In genomic region chr5:139388195-139388570, GRCm38 (mm10) we compare ENCODE assay signal across 9 mouse cellular contexts. TPM values are rescaled to one million over a fixed set of nuclear protein-coding genes. Genes with fewer than 3 reads are reported as not detected.
DNase-seq lines count a peak whose midpoint lies in the region; ATAC-seq lines count a peak whose summit lies in the region.
"Had no signal": no experiment of that assay in that cellular context is flagged by ENCODE, and none has a peak within 500 bp of the region (broad histone marks: within the 10 kb centered on the region; RNA-seq: fewer than 3 reads in every experiment).

No protein-coding gene starts in this region.

- H3K4me1 ChIP-seq in midbrain, embryonic 12.5 days, result peaks cover 13% of the 10 kb centered on the region; the same call in 1 of the 2 replicates
- H3K4me1 ChIP-seq in midbrain, embryonic 14.5 days (ENCODE audit: control insufficient read depth, insufficient read depth, low read length), result no peaks in the 10 kb centered on the region
- 0 out of 2 replicates have a peak, but pooled peaks cover 3% of the 10 kb centered on the region for H3K4me1 ChIP-seq in hindbrain, embryonic 11.5 days (replicated peaks; ENCODE audit: control insufficient read depth, insufficient read depth, low read length)
- H3K4me1 ChIP-seq in liver, embryonic 13.5 days (replicated peaks), result peaks cover 98% of the 10 kb centered on the region

- no peak overlapping the region for H3K9ac ChIP-seq in midbrain, embryonic 12.5 days (replicated peaks)
- H3K9ac ChIP-seq in midbrain, embryonic 14.5 days (replicated peaks; ENCODE audit: low read length), result no peak overlapping the region
- no peak overlapping the region for H3K9ac ChIP-seq in hindbrain, embryonic 11.5 days (ENCODE audit: low read depth, low read length)
- H3K9ac ChIP-seq in liver, embryonic 13.5 days, result peak overlapping the region; percentile 97

- intact Hi-C loops in left cerebral cortex, postnatal 4 days (cut with DNase I), result no loop called here

- H3K27me3 ChIP-seq in midbrain, embryonic 12.5 days, result no peaks in the 10 kb centered on the region
- no peaks in the 10 kb centered on the region for H3K27me3 ChIP-seq in midbrain, embryonic 14.5 days (ENCODE audit: control insufficient read depth, insufficient read depth, low read length)
- H3K27me3 ChIP-seq in hindbrain, embryonic 11.5 days (ENCODE audit: control insufficient read depth, insufficient read depth, low read length), result no peaks in the 10 kb centered on the region; the same call in 1 of the 2 replicates
- no peaks in the 10 kb centered on the region for H3K27me3 ChIP-seq in liver, embryonic 13.5 days

- no peak overlapping the region for H3K4me2 ChIP-seq in midbrain, embryonic 12.5 days (replicated peaks)
- H3K4me2 ChIP-seq in midbrain, embryonic 14.5 days (ENCODE audit: low read length), result no peak overlapping the region
- H3K4me2 ChIP-seq in hindbrain, embryonic 11.5 days (replicated peaks; ENCODE audit: low read depth, low read length), result no peak overlapping the region
- peak overlapping the region; percentile 89 for H3K4me2 ChIP-seq in liver, embryonic 13.5 days

- H3K9me3 ChIP-seq in midbrain, embryonic 12.5 days, result no peaks in the 10 kb centered on the region
- H3K9me3 ChIP-seq in midbrain, embryonic 14.5 days (ENCODE audit: control insufficient read depth, low read length), result no peaks in the 10 kb centered on the region
- H3K9me3 ChIP-seq in hindbrain, embryonic 11.5 days (ENCODE audit: control insufficient read depth, low read length), result no peaks in the 10 kb centered on the region
- H3K9me3 ChIP-seq in liver, embryonic 13.5 days (replicated peaks), result no peaks in the 10 kb centered on the region

- ATAC-seq in midbrain, embryonic 12.5 days (ENCODE audit: low FRiP score, low read depth), result no peak
- ATAC-seq in midbrain, embryonic 14.5 days (ENCODE audit: low FRiP score, low TSS enrichment), result no peak
- no peak for ATAC-seq in hindbrain, embryonic 11.5 days (ENCODE audit: low FRiP score)
- ATAC-seq in liver, embryonic 13.5 days (ENCODE audit: low read depth), result no peak

- no peak overlapping the region for H3K4me3 ChIP-seq in midbrain, embryonic 12.5 days
- no peak overlapping the region for H3K4me3 ChIP-seq in midbrain, embryonic 14.5 days (replicated peaks; ENCODE audit: low read depth, low read length)
- H3K4me3 ChIP-seq in hindbrain, embryonic 11.5 days (ENCODE audit: low read depth, low read length), result no peak overlapping the region
- peak overlapping the region; percentile 76 for H3K4me3 ChIP-seq in liver, embryonic 13.5 days (replicated peaks)

- WGBS in midbrain, embryonic 12.5 days, result 86% methylated on average over 4 of the region's 4 CpGs
- 89% methylated on average over 4 of the region's 4 CpGs for WGBS in midbrain, embryonic 14.5 days
- WGBS in hindbrain, embryonic 11.5 days, result 87% methylated on average over 4 of the region's 4 CpGs
- WGBS in liver, embryonic 13.5 days (ENCODE audit: insufficient replicate concordance), result 50% methylated on average over 4 of the region's 4 CpGs

- DNase-seq in midbrain, embryonic 14.5 days, result no peak
- DNase-seq in hindbrain, embryonic 11.5 days (ENCODE audit: low spot score), result no peak
- no peak for DNase-seq in liver, embryonic 13.5 days
- DNase-seq in thymus, adult 18-20 months, result no peak
- no peak for DNase-seq in left cerebral cortex, postnatal 4 days
- DNase-seq in layer of hippocampus, adult 9-10 months (ENCODE audit: low spot score), result no peak
- no peak for DNase-seq in left cerebral cortex, adult 8-10 months (ENCODE audit: low spot score in 2 of 2)

- H3K36me3 ChIP-seq in midbrain, embryonic 12.5 days, result no peaks in the 10 kb centered on the region
- no peaks in the 10 kb centered on the region for H3K36me3 ChIP-seq in midbrain, embryonic 14.5 days (ENCODE audit: control insufficient read depth, insufficient read depth, low read length)
- H3K36me3 ChIP-seq in hindbrain, embryonic 11.5 days (ENCODE audit: control insufficient read depth, insufficient read depth, low read length), result no peaks in the 10 kb centered on the region
- H3K36me3 ChIP-seq in liver, embryonic 13.5 days, result peaks cover 62% of the 10 kb centered on the region

- H3K27ac ChIP-seq in midbrain, embryonic 12.5 days (replicated peaks), result 0 out of 2 replicates have a peak overlapping the region, but pooled peaks have one; percentile 4
- no peak overlapping the region for H3K27ac ChIP-seq in midbrain, embryonic 14.5 days (replicated peaks; ENCODE audit: low read depth, low read length)
- peak overlapping the region; percentile 17; the same call in 1 of the 2 replicates for H3K27ac ChIP-seq in hindbrain, embryonic 11.5 days (ENCODE audit: low read depth, low read length)
- H3K27ac ChIP-seq in liver, embryonic 13.5 days, result peak overlapping the region; percentile 100

RNA-seq across cellular contexts. Expression of gene Gpr146, which starts 10.7 kb away (rescaled TPM):
- 1.8 and 2.6 TPM in 2 replicates for polyA plus RNA-seq in midbrain, embryonic 12.5 days (2016; fragmentation: Nextera tagmentation; extraction: Ambion mirVana)
- polyA plus RNA-seq in midbrain, embryonic 14.5 days (2014; fragmentation: Nextera tagmentation; extraction: Ambion mirVana), result 1.2 and 1.8 TPM in 2 replicates
- polyA plus RNA-seq in hindbrain, embryonic 11.5 days (2014; fragmentation: Nextera tagmentation; extraction: Ambion mirVana), result 1.8 TPM in 2 replicates
- 18.8 and 20.2 TPM in 2 replicates for polyA plus RNA-seq in liver, embryonic 13.5 days (2015; fragmentation: Nextera tagmentation; extraction: Ambion mirVana)
- 1 to 10 TPM; 2.2 to 2.5 TPM for total RNA-seq in left cerebral cortex, postnatal 4 days (2021)
- total RNA-seq in left cerebral cortex, adult 8-10 months (2022), result 10 to 100 TPM; 15.9 to 17.1 (median 16.4) TPM

RNA-seq across cellular contexts. Expression of gene C130050O18Rik, which starts 16.9 kb away (rescaled TPM):
- 0.22 and 0.36 TPM in 2 replicates for polyA plus RNA-seq in midbrain, embryonic 12.5 days (2016; fragmentation: Nextera tagmentation; extraction: Ambion mirVana)
- polyA plus RNA-seq in midbrain, embryonic 14.5 days (2014; fragmentation: Nextera tagmentation; extraction: Ambion mirVana), result 0.29 and 0.58 TPM in 2 replicates
- polyA plus RNA-seq in hindbrain, embryonic 11.5 days (2014; fragmentation: Nextera tagmentation; extraction: Ambion mirVana), result 0.11 and 0.32 TPM in 2 replicates
- 0.89 and 1.1 TPM in 2 replicates for polyA plus RNA-seq in liver, embryonic 13.5 days (2015; fragmentation: Nextera tagmentation; extraction: Ambion mirVana)
- not detected for total RNA-seq in left cerebral cortex, postnatal 4 days (2021)
- 1 to 10 TPM in 1 of 4 experiments, under 1 TPM in 3; 0.32 to 1.5 (median 0.70) TPM for total RNA-seq in left cerebral cortex, adult 8-10 months (2022)

RNA-seq across cellular contexts. Expression of gene Gper1, which starts 34.8 kb away (rescaled TPM):
- polyA plus RNA-seq in midbrain, embryonic 12.5 days (2016; fragmentation: Nextera tagmentation; extraction: Ambion mirVana), result 2.3 and 3.7 TPM in 2 replicates
- 9.2 and 9.6 TPM in 2 replicates for polyA plus RNA-seq in midbrain, embryonic 14.5 days (2014; fragmentation: Nextera tagmentation; extraction: Ambion mirVana)
- polyA plus RNA-seq in hindbrain, embryonic 11.5 days (2014; fragmentation: Nextera tagmentation; extraction: Ambion mirVana), result 2.0 and 2.4 TPM in 2 replicates
- 0.17 and 0.31 TPM in 2 replicates for polyA plus RNA-seq in liver, embryonic 13.5 days (2015; fragmentation: Nextera tagmentation; extraction: Ambion mirVana)
- total RNA-seq in left cerebral cortex, postnatal 4 days (2021), result 1 to 10 TPM; 3.0 to 3.2 TPM
- 1 to 10 TPM; 2.5 to 3.7 (median 3.3) TPM for total RNA-seq in left cerebral cortex, adult 8-10 months (2022)

RNA-seq across cellular contexts. Expression of gene Cyp2w1, which starts 35.8 kb away (rescaled TPM):
- 0.20 and 0.64 TPM in 2 replicates for polyA plus RNA-seq in midbrain, embryonic 12.5 days (2016; fragmentation: Nextera tagmentation; extraction: Ambion mirVana)
- not detected in 2 replicates for polyA plus RNA-seq in midbrain, embryonic 14.5 days (2014; fragmentation: Nextera tagmentation; extraction: Ambion mirVana)
- polyA plus RNA-seq in hindbrain, embryonic 11.5 days (2014; fragmentation: Nextera tagmentation; extraction: Ambion mirVana), result not detected in 2 replicates
- polyA plus RNA-seq in liver, embryonic 13.5 days (2015; fragmentation: Nextera tagmentation; extraction: Ambion mirVana), result not detected in 2 replicates
- total RNA-seq in left cerebral cortex, postnatal 4 days (2021), result not detected
- not detected for total RNA-seq in left cerebral cortex, adult 8-10 months (2022)
- polyA plus RNA-seq: testis, adult 2 months had no signal

RNA-seq across cellular contexts. Expression of gene Cox19, which starts 37.0 kb away (rescaled TPM):
- polyA plus RNA-seq in midbrain, embryonic 12.5 days (2016; fragmentation: Nextera tagmentation; extraction: Ambion mirVana), result 121 and 125 TPM in 2 replicates
- polyA plus RNA-seq in midbrain, embryonic 14.5 days (2014; fragmentation: Nextera tagmentation; extraction: Ambion mirVana), result 129 and 130 TPM in 2 replicates
- polyA plus RNA-seq in hindbrain, embryonic 11.5 days (2014; fragmentation: Nextera tagmentation; extraction: Ambion mirVana), result 127 and 129 TPM in 2 replicates
- 68.5 and 72.3 TPM in 2 replicates for polyA plus RNA-seq in liver, embryonic 13.5 days (2015; fragmentation: Nextera tagmentation; extraction: Ambion mirVana)
- 10 to 100 TPM; 87.8 to 89.3 TPM for total RNA-seq in left cerebral cortex, postnatal 4 days (2021)
- total RNA-seq in left cerebral cortex, adult 8-10 months (2022), result 10 to 100 TPM; 59.2 to 62.6 (median 61.3) TPM
